Mouse (Mus musculus) gastrocnemius, postnatal 4 days (tissue): ENCODE results near the gene Ilf2. TPM values are rescaled to one million over a fixed set of nuclear protein-coding genes. Genes with fewer than 3 reads are reported as not detected.
A peak's percentile ranks its signal among the peaks of the same experiment; 100 is the strongest.

ENCODE experiments used
- DNase-seq, 2 experiments: peaks; one replicate each; pipeline ENCODE4 v3.0.0; 2021 to 2022; ENCODE audit warnings: low spot score in 2 of 2, mixed read lengths in 2 of 2
- total RNA-seq, 2 experiments: library from RNA; stranded (reverse); gene quantifications; 2 replicates each; pipeline ENCODE4 v1.2.3; 2021

Ilf2 gene
- total RNA-seq, 2 experiments from 2014 or later = 72.3 to 75.4 TPM

DNA sequence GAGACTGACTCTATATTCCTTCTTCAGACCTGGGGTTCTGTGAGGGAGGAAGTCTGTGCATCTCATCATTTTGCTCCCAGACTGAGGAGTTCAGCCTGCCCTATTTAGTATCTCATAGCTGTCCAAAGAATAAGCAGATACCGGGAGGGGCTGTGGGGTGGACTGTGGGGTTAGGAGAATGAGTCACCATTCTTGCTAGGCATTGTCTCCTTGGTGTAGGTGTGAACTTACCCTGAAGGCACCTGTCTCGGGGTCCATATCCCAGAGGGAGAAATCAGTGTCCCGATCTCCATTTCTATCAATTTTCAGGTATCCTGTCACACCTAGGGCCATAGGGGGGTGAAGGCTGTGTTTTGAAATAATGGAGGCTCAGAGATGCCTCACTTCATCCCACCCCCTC lies 14.0 kb upstream of the Ilf2 start:
- no peak for DNase-seq

DNA sequence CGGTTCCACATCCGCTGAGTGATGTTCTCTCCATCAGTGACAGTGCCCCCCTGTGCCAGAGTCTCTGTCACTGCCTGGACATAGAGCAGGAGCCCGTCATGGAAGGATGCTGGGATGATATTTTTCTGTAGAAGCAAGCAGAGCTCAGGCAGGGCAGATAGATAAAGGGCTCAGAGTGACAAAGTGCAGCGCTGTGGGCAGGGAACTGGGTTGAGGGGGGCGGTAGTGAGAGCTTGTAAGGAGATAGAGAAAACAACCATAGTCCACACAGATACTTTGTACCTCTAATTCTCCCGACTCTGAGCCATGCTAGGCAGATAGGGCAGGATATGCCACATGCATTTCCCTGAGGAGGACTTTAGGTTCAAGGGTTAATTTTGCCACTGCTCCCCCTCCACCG lies 13.3 kb upstream of the Ilf2 start:
- no peak for DNase-seq

DNA sequence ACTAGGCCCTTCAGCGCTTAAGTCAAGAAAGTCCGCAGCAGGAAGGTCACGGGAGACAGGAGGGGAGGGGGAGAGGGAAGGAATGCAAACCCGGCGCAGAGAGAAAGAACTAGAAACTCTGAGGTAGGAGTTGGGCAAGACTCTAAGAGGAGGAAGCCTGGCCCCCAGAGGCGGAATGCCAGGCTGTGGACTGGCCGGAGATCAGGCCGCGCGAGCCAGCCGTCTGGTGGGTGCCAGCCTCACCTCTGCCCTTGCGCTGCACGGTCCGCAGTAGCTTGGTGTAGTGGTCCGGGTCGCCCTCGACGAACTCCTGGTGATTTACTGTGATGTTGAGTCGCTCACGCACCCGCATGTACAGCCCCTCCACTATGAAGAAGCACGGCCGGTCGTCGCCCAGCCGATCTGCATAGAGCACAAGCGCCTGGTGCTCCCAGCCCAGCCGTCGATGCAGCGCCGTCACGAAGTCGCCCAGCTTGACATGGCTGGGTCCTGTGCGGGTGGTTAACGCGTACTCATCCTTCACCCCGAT lies 11.3 kb upstream of the Ilf2 start:
- peak in 1 of 2 experiments; percentile 36 for DNase-seq

DNA sequence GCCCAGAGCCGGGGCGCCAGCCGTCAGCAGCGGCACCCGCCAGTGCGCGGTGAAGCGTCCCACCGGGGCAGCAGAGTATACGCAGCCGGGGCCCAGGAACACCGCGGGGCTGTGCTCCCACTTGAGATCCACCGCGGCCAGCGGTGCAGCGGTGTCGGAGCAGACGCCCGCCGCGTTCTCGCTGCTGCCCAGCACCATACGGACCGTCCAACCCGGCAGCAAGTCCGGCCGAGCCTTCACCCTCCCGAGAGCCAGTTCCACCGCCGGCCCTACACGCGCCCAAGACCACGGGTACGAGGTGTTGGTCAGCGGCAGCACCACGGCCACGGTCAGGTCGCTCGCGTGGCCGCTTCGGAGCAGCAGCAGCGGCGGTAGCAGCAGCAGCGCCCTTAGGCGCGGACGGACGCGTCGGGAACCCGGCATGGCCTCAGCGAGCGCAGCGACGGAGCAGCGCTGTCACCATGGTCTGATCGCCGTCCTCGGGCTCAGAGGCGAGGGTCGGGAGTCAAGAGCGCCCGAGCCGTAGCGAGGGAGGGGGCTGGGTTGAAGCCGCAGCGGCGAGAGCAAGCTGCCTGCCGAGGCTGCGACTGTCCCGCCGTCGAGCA lies 10.7 kb upstream of the Ilf2 start:
- peak in 1 of 2 experiments; percentile 57 for DNase-seq

DNA sequence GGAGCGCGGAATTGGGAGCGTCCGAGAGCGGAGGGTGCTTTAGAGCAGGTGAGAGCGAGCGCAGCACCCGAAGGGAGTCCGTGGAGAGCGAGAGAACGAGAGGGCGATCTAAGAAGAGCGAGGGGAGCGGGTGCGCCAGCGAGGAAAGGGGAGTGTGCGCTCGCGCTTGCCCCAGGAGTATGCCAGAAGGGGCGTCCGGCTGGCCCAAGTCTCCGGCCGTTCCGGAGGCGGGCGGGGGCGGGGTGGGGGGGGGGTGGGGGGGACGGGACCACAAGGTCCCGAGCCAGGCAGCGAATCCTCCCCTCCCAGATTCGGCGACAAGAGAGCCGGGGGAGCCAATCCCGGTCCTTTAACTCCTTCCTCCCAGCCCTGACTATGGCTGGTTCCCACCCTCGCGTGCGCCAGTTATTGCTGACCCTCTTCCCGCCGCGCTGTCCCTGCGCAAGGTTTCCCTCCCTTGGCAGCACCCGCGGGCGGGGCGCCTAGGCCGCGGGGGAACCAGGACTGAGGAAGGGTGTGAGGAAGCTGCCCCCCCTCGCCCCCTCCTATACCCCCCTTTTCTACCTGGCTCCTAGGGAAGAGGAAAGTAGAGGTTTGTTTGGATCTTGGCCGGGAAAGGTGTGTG lies 10.1 kb upstream of the Ilf2 start, which contains the start of gene Npr1:
TSS of gene Npr1 (minus strand) at position 181 of the 625 bp plus-strand sequence.
- DNase-seq = peak in 1 of 2 experiments; percentile 40

DNA sequence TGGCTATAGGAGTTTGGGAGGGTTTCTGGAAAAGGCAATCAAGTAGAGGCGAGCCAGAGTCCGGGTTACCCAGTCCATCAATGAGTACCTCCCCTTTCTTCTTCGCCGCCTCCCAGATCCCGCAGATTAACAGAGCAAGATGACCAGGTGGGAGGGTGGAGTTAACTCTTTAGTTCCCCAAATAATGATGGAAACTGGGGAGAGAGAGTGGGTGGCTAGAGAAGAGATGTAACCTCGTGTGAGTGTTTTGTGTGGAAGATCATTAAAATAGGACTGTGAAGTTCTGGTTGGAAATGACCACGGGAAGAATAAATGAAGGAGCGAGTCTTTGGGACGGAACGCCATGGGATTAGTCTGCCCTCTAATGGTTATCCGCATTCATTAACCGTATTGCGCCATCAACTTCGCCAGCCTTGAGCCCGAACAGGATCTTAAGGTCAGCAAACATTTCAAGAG lies 9.6 kb upstream of the Ilf2 start:
- peak in 1 of 2 experiments; percentile 59 for DNase-seq

DNA sequence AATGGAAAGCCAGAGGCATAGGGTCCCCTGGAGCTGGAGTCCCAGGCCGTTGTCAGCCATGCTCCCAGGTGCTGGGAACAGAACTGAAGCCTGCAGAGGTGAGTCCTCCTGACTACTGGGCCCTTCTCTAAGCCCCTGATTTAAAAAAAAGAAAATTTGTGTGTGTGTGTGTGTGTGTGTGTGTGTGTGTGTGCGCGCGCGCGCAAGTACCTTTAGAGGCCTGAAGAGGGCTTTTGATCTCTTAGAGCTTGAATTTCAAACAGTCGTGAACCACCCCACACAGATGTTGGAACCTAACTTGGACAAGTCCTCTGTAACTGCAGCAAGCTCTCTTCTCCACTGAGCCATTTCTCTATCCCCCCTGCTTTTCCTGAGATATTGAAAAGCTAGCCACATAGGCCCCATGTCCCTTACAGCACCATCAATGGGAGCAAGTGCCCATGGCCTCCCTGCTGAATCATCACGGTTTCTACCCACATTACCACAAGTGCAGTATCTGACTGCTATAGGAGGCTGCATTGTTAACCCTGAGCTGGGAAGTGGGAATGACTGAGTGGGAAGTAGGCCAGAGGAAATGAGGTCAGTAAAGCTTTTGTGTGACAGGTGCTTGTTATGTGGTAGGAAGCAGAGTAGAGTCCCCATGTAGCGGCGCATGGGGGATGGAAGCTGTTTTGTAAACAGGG lies 8.2 kb upstream of the Ilf2 start:
- no peak for DNase-seq

DNA sequence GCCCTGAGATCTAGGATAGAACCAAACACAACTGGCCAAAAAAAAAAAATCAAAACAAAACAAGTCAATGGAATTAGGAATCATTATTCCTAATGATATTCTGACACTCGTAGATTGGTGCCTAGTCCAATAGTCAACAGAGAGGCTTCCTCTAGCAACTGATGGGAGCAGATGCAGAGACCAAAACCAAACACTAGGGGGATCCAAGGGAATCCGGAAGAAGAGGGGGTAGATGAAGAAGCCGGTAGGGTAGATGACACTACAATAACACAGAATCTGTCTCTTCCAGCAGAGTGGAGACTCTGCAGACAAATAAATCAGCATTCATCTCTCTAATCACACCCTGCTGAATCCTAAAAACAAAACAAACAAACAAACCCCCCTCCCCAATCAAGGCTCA lies 3.7 kb upstream of the Ilf2 start:
- peak in 1 of 2 experiments; percentile 38 for DNase-seq

DNA sequence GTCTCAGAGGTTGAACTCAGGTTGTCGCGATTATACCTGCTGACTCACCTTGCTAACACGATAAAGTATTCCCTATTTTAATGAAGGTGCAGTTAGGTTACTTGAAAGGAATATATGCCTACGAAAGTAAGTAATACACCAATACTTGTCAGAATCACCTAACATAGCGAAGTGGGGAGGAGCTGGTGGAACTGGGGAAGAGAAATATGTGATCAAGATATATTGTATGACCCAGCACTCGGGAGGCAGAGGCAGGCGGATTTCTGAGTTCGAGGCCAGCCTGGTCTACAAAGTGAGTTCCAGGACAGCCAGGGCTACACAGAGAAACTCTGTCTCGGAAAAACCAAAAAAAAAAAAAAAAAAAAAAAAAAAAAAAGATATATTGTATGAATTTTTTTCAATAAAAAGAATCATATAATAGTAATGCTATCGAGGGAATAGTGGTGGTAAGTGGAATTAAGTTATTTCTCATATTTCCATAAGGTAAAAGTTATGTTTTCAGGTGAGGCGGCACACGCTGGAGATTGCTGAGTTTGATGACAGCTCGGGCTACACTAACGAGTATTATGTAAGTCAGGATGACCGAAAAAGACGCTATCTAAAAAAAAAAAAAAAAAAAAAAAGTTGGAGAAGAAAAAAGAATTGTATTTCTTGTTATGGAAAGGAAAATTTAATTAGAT lies 635 bp upstream of the Ilf2 start:
- no peak for DNase-seq

DNA sequence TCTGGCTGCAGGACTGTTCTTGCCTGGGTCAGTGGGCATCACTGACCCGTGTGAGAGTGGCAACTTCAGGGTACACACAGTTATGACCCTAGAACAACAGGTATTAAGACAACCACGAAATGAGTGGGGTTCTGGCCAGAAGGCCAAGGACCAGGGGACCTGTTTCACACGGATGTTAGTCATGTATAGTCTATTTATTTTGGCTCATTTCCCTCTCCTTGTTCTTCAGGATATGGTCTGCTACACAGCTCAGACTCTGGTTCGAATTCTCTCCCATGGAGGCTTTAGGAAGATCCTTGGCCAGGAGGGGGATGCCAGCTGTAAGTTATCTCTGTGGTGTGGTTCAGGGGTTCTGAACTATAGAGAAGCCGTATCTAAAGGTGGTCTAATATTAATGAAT lies 11.1 kb downstream of the Ilf2 start:
- no peak for DNase-seq

DNA sequence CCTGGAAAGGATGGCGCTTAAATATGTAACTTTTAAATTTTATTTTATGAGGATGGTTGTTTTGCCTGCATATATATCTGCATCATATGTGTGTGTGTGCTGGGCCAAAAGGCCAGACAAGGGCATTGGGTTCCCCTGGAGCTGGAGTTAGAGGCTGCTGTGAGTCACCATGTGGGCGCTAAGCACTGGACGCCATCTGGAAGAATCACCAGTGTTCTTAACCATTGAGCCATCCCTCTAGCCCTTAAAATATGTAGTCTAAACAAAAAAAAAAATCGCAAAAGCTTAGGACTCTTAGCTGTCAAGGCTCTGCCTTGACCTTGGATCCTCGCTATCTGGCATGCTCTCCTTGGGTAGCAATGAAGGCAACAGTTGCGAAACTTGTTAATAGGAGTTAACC lies 12.7 kb downstream of the Ilf2 start:
- DNase-seq = no peak

DNA sequence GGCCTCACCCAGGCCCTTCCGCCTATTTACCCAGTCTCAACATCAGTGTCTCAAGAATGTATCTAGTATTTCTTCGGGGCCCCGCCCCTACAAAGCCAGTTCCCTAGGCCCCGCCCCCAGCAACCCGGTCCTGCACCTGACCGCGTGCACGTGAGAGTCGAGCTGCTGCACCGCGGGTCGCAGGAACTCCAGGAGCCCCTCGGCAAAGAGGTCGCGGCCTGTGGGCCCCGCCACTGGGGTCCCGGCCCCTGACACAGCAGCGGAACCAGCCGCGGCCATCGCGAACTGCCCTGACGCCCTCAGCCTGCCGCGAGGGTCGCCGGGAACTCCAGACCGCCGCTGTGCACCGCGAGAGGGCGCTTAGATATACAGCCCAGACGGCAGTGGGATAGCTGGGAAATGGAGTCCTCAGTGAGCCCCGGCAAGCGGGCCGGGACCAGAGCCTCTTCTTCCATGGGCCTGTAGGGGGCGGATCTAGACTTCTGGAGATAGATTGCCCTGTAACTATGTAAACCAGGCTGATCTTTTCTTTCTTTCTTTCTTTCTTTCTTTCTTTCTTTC lies 14.8 kb downstream of the Ilf2 start, which contains the start of gene Snapin:
TSS of gene Snapin (minus strand) at position 338 of the 561 bp plus-strand sequence.
- peak; percentile 88 to 96 for DNase-seq

DNA sequence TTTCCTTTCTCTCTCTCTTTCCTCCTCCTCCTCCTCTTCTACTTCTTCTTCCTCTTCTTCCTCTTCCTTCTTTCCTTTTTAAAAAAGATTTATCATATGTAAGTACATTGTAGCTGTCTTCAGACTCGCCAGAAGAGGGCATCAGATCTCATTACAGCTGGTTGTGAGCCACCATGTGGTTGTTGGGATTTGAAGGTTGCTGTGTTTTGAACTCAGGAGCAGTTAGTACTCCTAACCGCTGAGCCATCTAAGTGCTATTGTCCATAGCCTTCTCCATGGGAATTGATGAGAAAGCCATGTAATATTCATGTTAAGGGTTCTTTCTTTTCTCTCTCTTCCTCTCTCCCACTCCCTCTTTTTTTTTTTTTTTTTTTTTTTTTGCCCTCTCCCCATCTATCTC lies 15.4 kb downstream of the Ilf2 start:
- DNase-seq = no peak

DNA sequence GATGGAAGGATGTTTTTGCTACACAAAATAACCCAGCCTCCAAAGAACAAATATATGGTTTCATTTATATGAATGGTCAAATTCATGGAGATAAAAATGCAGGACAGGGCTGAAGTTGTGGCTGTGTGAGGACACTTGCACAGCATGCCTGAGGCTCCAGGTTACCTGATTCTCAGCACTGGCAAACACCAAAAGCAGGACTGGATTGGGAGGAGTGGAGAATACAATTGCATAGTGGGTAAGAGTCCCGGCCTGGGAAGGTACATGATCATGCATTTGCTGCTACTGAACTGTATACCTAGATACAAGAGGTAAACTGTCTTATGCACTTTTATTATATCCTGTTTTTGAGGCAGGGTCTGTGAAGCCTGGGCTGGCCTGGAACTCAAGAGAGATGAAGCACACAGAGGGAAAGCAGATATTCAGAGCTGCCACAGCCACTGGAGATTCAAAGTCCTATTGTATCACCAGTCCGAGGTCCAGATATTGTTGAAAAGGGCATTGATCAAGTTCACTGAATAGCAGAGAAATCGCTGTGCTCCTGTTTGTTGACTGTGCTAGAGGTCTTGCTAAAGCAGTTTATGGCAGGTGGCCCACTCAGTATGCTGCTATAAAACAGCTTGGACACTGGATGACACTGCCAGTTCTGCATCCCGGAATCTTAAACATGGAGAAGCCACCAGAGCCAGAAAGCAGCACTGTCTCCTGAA lies 18.1 kb downstream of the Ilf2 start:
- no peak for DNase-seq

DNA sequence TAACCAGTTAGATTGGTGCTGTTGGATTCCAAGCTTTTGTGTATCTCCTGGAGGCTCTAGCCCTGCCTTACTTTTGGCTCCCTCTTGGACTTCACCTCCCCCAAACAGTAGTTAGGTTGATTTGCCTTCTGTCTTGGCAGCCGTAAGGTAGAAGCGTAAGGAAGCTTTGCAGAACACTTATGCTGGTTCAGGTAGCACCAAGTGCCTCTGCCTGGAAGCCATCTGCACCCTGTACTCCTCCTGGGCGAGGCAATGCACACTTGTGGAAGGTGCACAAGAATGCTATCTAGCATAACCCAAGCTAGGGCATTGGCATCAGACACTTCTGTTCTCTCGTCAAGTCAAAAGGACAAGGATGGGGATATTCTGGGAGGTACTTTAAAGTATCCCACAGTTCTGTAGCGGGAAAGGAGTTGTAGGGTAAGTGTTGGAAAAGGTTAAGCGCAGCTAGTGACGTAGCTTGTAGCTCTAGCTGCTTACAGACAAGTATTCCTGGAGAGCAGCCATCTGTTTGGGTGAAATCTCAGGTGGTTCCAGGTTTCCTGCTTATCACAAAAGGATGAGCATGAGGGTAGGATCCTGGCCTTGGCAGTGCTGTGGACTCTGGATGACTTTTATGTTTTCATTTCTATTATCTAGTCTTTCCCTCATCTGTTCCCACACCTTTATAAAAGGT lies 20.1 kb downstream of the Ilf2 start:
- no peak for DNase-seq

DNA sequence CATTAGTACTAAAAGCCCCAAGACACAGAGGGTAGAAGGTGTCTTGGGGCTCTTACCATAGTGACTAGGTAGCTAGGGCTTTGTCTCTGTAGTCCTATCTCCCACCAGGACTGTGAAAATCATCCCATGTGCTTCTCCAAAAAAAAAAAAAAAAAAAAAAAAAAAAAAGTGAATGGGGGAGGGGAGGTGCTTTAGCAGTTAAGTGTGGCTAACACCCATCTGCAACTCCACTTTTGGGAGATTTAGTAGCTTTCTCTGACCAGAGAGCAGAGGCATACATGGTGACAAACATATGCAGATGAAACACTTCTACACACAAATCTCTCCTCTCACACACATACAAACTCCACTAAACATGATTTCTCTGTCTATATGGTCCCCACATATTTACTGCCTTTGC lies 21.7 kb downstream of the Ilf2 start:
- DNase-seq = no peak

DNA sequence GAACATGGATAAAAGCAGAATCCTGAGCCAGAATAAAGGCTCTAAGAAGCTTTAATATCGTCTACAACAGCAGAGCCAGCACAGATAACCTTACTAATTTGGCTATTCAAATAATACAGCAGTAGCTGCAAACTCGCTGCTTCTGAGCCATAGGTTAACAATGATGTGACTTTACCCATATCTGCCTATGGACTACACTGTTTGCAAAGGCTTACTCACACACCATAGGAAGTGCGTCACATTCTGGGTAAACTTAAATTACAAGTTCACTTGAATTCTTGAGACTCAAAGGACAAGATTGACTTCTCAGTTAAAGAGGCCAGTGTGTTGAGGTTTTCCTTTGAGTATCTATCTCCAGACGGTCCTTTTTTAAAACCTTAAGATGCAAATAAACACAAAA lies 27.5 kb downstream of the Ilf2 start:
- no peak for DNase-seq

DNA sequence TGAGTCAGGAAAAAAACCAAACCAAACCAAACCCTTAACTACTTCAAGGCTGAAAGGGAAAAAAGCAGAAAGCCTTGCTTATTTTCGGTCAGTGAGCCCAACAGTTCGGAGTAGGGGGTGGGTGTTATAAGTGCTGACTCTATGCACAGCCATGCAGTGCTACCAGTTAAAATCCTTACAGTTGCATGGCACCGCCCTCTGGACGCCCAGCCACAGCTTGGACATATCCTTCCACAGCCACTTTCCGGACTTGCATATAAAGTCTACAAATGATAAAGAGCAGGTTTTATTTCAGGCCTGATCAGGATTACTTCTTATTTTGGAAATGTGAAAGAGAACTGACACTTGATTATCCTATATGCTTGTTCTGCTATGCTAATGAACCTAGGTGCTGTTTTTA lies 29.3 kb downstream of the Ilf2 start:
- no peak for DNase-seq

DNA sequence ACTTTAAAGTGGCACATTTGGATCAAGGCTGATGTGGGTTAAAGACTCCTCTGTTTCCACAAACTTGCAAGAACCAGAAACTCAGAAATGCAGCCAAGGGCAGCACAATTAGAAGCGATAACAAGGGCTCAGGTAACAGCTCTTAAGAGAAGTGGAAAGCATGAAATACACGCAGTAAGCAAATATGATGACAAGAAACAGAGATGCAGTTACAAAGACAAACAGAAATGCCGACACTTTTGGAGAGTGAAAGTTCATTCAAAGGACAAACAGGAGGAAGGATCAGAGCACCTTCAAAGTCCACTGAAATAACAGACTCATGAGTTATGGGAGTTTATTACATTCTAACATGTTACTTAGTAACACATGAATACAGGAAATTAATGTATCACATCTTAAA lies 30.4 kb downstream of the Ilf2 start:
- DNase-seq = no peak
